Mouse (Mus musculus) CH12.LX (cell line): Measurements from ENCODE around the gene Ahnak. TPM values are rescaled to one million over a fixed set of nuclear protein-coding genes. Genes with fewer than 3 reads are reported as not detected.

Experiments
- DNase-seq: peaks from one replicate; pipeline ENCODE4 v3.0.0-alpha.2; 2013; ENCODE audit errors: extremely low read depth
- H3K27ac ChIP-seq: 2 replicates; pipeline ENCODE4 v1.5.1; 2012; ENCODE audit warnings: low read depth, mild to moderate bottlenecking, control low read depth, moderate library complexity; ENCODE audit not compliant: insufficient read depth
- H3K27me3 ChIP-seq: replicated peaks from 2 replicates; pipeline ENCODE3; 2012; ENCODE audit warnings: inconsistent platforms
- H3K36me3 ChIP-seq, 2 experiments: replicated peaks in 1 of 2; 2 replicates each; pipeline versions ENCODE3 to v1.6.1; 2012; ENCODE audit warnings: inconsistent platforms in 1 of 2, low read length in 1 of 2, mild to moderate bottlenecking in 1 of 2, mixed read lengths in 1 of 2, moderate library complexity in 1 of 2; ENCODE audit not compliant: control insufficient read depth in 1 of 2, insufficient read depth in 1 of 2
- H3K4me1 ChIP-seq, 2 experiments: 2 replicates each; pipeline ENCODE4 v1.6.1; 2012; ENCODE audit warnings: inconsistent platforms in 1 of 2, moderate library complexity in 1 of 2; ENCODE audit not compliant: insufficient read depth in 2 of 2, control insufficient read depth in 1 of 2
- H3K4me2 ChIP-seq: 2 replicates; pipeline ENCODE4 v1.6.1; 2012; ENCODE audit warnings: low read depth, mild to moderate bottlenecking, control low read depth; ENCODE audit not compliant: poor library complexity, insufficient read depth, severe bottlenecking
- H3K4me3 ChIP-seq, 3 experiments: fragments of 150-350 bp in 1 of 3; sonication (generic) in 1 of 3; replicated peaks in 1 of 3; 2 replicates each; pipeline versions ENCODE3 to v1.5.1; 2011 to 2012; ENCODE audit warnings: low read depth in 2 of 3, low read length in 2 of 3, mild to moderate bottlenecking in 2 of 3, moderate library complexity in 2 of 3, control low read depth in 1 of 3, improper control_type of control experiment in 1 of 3, inconsistent platforms in 1 of 3, mixed read lengths in 1 of 3; ENCODE audit not compliant: poor library complexity in 1 of 3
- H3K79me2 ChIP-seq: replicated peaks from 2 replicates; pipeline ENCODE4 v1.6.1; 2012; ENCODE audit warnings: mild to moderate bottlenecking, moderate library complexity; ENCODE audit not compliant: control insufficient read depth, poor library complexity, insufficient read depth, severe bottlenecking; ENCODE audit errors: extremely low read depth
- H3K9ac ChIP-seq: 2 replicates; pipeline ENCODE4 v1.6.1; 2012; ENCODE audit warnings: low read depth, mild to moderate bottlenecking, control low read depth, moderate library complexity; ENCODE audit not compliant: insufficient read depth
- H3K9me3 ChIP-seq: replicated peaks from 2 replicates; pipeline ENCODE3; 2012; ENCODE audit warnings: low read length, inconsistent platforms, mixed read lengths
- CHD1 ChIP-seq: IDR thresholded peaks from 2 replicates; pipeline ENCODE4 v1.6.1; 2012; ENCODE audit warnings: low read depth, low read length, improper control_type of control experiment, inconsistent platforms
- CTCF ChIP-seq, 2 experiments: IDR thresholded peaks in 1 of 2; conservative IDR thresholded peaks in 1 of 2; 2 replicates each; pipeline ENCODE4 v1.5.1; 2011 to 2012; ENCODE audit warnings: low read depth in 2 of 2, low read length in 2 of 2, improper control_type of control experiment in 1 of 2, inconsistent platforms in 1 of 2, mild to moderate bottlenecking in 1 of 2, moderate library complexity in 1 of 2
- E2F4 ChIP-seq: IDR thresholded peaks from 2 replicates; pipeline ENCODE4 v1.6.1; 2011; ENCODE audit warnings: low read depth, low read length, improper control_type of control experiment; ENCODE audit not compliant: insufficient replicate concordance
- GABPA ChIP-seq: IDR thresholded peaks from 2 replicates; pipeline ENCODE4 v1.6.1; 2012; ENCODE audit warnings: low read depth, low read length, improper control_type of control experiment, inconsistent platforms; ENCODE audit not compliant: insufficient replicate concordance
- IRF4 ChIP-seq: IDR thresholded peaks from 2 replicates; pipeline ENCODE4 v1.6.1; 2014; ENCODE audit warnings: low read depth, mild to moderate bottlenecking, inconsistent platforms, low read length, improper control_type of control experiment
- JUN ChIP-seq: IDR thresholded peaks from 2 replicates; pipeline ENCODE4 v1.6.1; 2011; ENCODE audit warnings: low read depth, mild to moderate bottlenecking, low read length, improper control_type of control experiment, moderate library complexity; ENCODE audit not compliant: insufficient read depth
- MAFK ChIP-seq: IDR thresholded peaks from 2 replicates; pipeline ENCODE4 v1.6.1; 2011; ENCODE audit warnings: low read length, improper control_type of control experiment; ENCODE audit not compliant: insufficient replicate concordance
- MXI1 ChIP-seq: IDR thresholded peaks from 2 replicates; pipeline ENCODE4 v1.6.1; 2011; ENCODE audit warnings: mild to moderate bottlenecking, low read depth, low read length, improper control_type of control experiment
- NELFE ChIP-seq: IDR thresholded peaks from 2 replicates; pipeline ENCODE4 v1.6.1; 2011; ENCODE audit warnings: low read depth, low read length, improper control_type of control experiment
- NRF1 ChIP-seq: IDR thresholded peaks from 2 replicates; pipeline ENCODE4 v1.6.1; 2014; ENCODE audit warnings: low read depth, mild to moderate bottlenecking, inconsistent platforms, low read length, improper control_type of control experiment, moderate library complexity
- PAX5 ChIP-seq: IDR thresholded peaks from 2 replicates; pipeline ENCODE4 v1.6.1; 2012; ENCODE audit warnings: low read length, inconsistent platforms, mixed read lengths
- SIN3A ChIP-seq: IDR thresholded peaks from 2 replicates; pipeline ENCODE4 v1.6.1; 2012; ENCODE audit warnings: low read length, improper control_type of control experiment, inconsistent platforms
- SMC3 ChIP-seq: IDR thresholded peaks from 2 replicates; pipeline ENCODE4 v1.6.1; 2011; ENCODE audit warnings: low read depth, low read length, improper control_type of control experiment
- USF1 ChIP-seq: IDR thresholded peaks from 2 replicates; pipeline ENCODE4 v1.6.1; 2014; ENCODE audit warnings: low read depth, mild to moderate bottlenecking, inconsistent platforms, low read length, improper control_type of control experiment
- ZKSCAN1 ChIP-seq: IDR thresholded peaks from 2 replicates; pipeline ENCODE4 v1.6.1; 2012; ENCODE audit warnings: low read depth, inconsistent platforms, low read length, improper control_type of control experiment, borderline replicate concordance
- dilution Hi-C: fragments of 300-500 bp; cut with MboI; formaldehyde crosslinking; loops from 2 replicates; pipeline ENCODE4 v1.14.3; 2020; ENCODE audit warnings: low sequenced_read_pairs; ENCODE audit not compliant: extremely low pct_unique_long_range_greater_than_20kb, extremely low pct_ligation_motif_present
- in situ Hi-C: fragments of 300-500 bp; cut with MboI; formaldehyde crosslinking; loops from 3 replicates; pipeline ENCODE4 v1.14.3; 2019; ENCODE audit warnings: low sequenced_read_pairs, low pct_ligation_motif_present, low pct_unique_long_range_greater_than_20kb, mixed read lengths
- polyA plus RNA-seq: library from polyadenylated mRNA; unstranded; fragments of >175 nt; gene quantifications from 2 replicates; pipeline ENCODE4 v1.2.1, GENCODE M21; 2012; ENCODE audit warnings: low read depth; ENCODE audit not compliant: insufficient read length
- total RNA-seq, 2 experiments: library from RNA; depleted of rRNA; stranded (reverse); fragments of 300-350 nt in 1 of 2; fragments of >200 nt in 1 of 2; gene quantifications; 2 replicates each; pipeline ENCODE4 v1.2.3; 2012 to 2014

Gene Ahnak
- total and polyA plus RNA-seq, 3 experiments: 1.7 to 21.7 (median 1.8) TPM

GRCm38 (mm10) chr19:9073776-9074411 is 84.8 kb downstream of the Ahnak start:
- no peak for TF ChIP-seq GABPA
- dilution Hi-C loops (no loop called here), in situ Hi-C loops (no loop called here)
- Histone ChIP-seq H3K27ac (no peak overlapping the region), H3K79me2 (no peaks in the 10 kb centered on the region), H3K36me3 (no peaks in the 10 kb centered on the region), H3K4me3 (no peak overlapping the region), H3K9me3 (no peaks in the 10 kb centered on the region), H3K9ac (no peak overlapping the region), H3K27me3 (no peaks in the 10 kb centered on the region), H3K4me2 (no peak overlapping the region), H3K4me1 (peaks cover 22 to 54% of the 10 kb centered on the region in 2 experiments)
- DNase-seq: no peak

GRCm38 (mm10) chr19:9074424-9074823 is 85.3 kb downstream of the Ahnak start:
- Histone ChIP-seq H3K9me3 (no peaks in the 10 kb centered on the region), H3K36me3 (no peaks in the 10 kb centered on the region), H3K79me2 (no peaks in the 10 kb centered on the region), H3K4me2 (no peak overlapping the region), H3K4me1 (peaks cover 20 to 49% of the 10 kb centered on the region in 2 experiments), H3K4me3 (no peak overlapping the region), H3K27me3 (no peaks in the 10 kb centered on the region), H3K9ac (no peak overlapping the region), H3K27ac (no peak overlapping the region)
- in situ Hi-C loops: no loop called here
- no peak for TF ChIP-seq NRF1
- no peak for TF ChIP-seq JUN
- dilution Hi-C loops: no loop called here
- no peak for DNase-seq

- peaks cover 11 to 40% of the 10 kb centered on the region in 2 experiments for H3K4me1 ChIP-seq
- no peaks in the 10 kb centered on the region for H3K79me2 ChIP-seq
- H3K9me3 ChIP-seq: no peaks in the 10 kb centered on the region
- H3K27me3 ChIP-seq: no peaks in the 10 kb centered on the region
- H3K4me3 ChIP-seq: no peak overlapping the region
- no peak overlapping the region for H3K9ac ChIP-seq
- dilution Hi-C loops: no loop called here
- H3K4me2 ChIP-seq: no peak overlapping the region
- H3K27ac ChIP-seq: no peak overlapping the region
- no peaks in the 10 kb centered on the region for H3K36me3 ChIP-seq
- DNase-seq: no peak
- in situ Hi-C loops: loop anchor here (5.0 kb wide), 1 partner anchor 83 kb away; no protein-coding TSS in a partner anchor
- TF ChIP-seq MXI1 (no peak), CTCF (conservative IDR thresholded peaks at IDR 0.05 in 1 of 2, IDR thresholded peaks at IDR 0.05 in 1 of 2; ENCODE audit: low read depth in 2 of 2, low read length in 2 of 2) (no peak), IRF4 (no peak), PAX5 (no peak), E2F4 (no peak), CHD1 (no peak), SIN3A (no peak), USF1 (no peak), MAFK (no peak), SMC3 (no peak), NELFE (no peak), NRF1 (no peak), ZKSCAN1 (no peak)
Observed at GRCm38 (mm10) chr19:9075558-9075957, 86.5 kb downstream of the Ahnak start.
